ENCODE assay signal across 9 mouse cellular contexts in the genomic region with DNA sequence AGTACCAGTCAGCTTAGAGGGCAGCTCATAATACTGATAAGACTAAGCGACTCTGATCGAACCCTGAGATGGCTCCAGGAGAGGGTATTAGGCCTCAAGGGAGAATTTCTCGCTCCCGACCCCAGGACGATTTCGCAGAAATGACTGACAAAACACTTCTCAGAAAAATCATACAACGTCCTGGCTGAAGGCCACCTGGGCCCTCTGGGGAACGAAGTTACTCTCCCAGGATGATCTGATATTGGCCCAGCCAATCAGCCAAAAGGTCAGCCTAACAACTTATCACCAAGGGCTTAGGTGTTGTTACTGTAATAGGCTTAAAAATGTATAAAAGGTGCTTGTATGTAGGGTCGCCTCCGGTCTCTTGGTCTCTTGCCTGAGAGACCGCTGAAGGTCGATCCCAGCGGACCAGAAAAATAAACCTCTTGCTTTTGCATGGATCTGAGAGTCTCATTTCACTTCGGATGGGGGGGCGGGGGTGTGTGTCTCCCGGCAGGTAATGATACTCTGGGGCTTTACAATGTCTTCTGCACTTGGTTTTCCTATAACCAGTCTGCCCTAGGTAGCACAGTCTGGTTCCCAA. TPM values are rescaled to one million over a fixed set of nuclear protein-coding genes. Genes with fewer than 3 reads are reported as not detected.
DNase-seq lines count a peak whose midpoint lies in the region; ATAC-seq lines count a peak whose summit lies in the region.
"Had no signal": no experiment of that assay in that cellular context is flagged by ENCODE, and none has a peak within 500 bp of the region (broad histone marks: within the 10 kb centered on the region; RNA-seq: fewer than 3 reads in every experiment).

No protein-coding gene starts in this region.

- no peak overlapping the region for H3K27ac ChIP-seq in heart, embryonic 11.5 days (ENCODE audit: low read depth, low read length)
- no peak overlapping the region for H3K27ac ChIP-seq in midbrain, embryonic 13.5 days
- no peak overlapping the region for H3K27ac ChIP-seq in midbrain, embryonic 10.5 days (replicated peaks)
- no peak overlapping the region for H3K27ac ChIP-seq in forebrain, embryonic 14.5 days (ENCODE audit: low read depth, low read length)
- H3K27ac ChIP-seq in neural tube, embryonic 15.5 days (replicated peaks): peak overlapping the region; percentile 95; the same call in 1 of the 2 replicates

- WGBS in heart, embryonic 11.5 days (ENCODE audit: insufficient replicate concordance): 91% methylated on average over 16 of the region's 16 CpGs
- WGBS in midbrain, embryonic 13.5 days: 94% methylated on average over 16 of the region's 16 CpGs
- WGBS in midbrain, embryonic 10.5 days: 94% methylated on average over 16 of the region's 16 CpGs
- 95% methylated on average over 16 of the region's 16 CpGs for WGBS in forebrain, embryonic 14.5 days
- WGBS in neural tube, embryonic 15.5 days: 95% methylated on average over 16 of the region's 16 CpGs

- no peak overlapping the region for H3K4me3 ChIP-seq in heart, embryonic 11.5 days (ENCODE audit: low read depth, low read length)
- peak overlapping the region; percentile 74; the same call in 1 of the 2 replicates for H3K4me3 ChIP-seq in midbrain, embryonic 13.5 days (replicated peaks)
- no peak overlapping the region for H3K4me3 ChIP-seq in midbrain, embryonic 10.5 days
- H3K4me3 ChIP-seq in forebrain, embryonic 14.5 days (ENCODE audit: low read depth, low read length): no peak overlapping the region
- peak overlapping the region; percentile 86; the same call in 1 of the 2 replicates for H3K4me3 ChIP-seq in neural tube, embryonic 15.5 days (replicated peaks)

- peak overlapping the region; percentile 73; the same call in 1 of the 2 replicates for H3K4me2 ChIP-seq in heart, embryonic 11.5 days
- peak overlapping the region; percentile 60 for H3K4me2 ChIP-seq in midbrain, embryonic 13.5 days (replicated peaks)
- peak overlapping the region; percentile 58; the same call in 1 of the 2 replicates for H3K4me2 ChIP-seq in forebrain, embryonic 14.5 days (ENCODE audit: low read length)
- H3K4me2 ChIP-seq in neural tube, embryonic 15.5 days: peak overlapping the region; percentile 68

- H3K9ac ChIP-seq in heart, embryonic 11.5 days (ENCODE audit: low read depth, low read length): no peak overlapping the region
- peak overlapping the region; percentile 97 for H3K9ac ChIP-seq in midbrain, embryonic 13.5 days (replicated peaks)
- H3K9ac ChIP-seq in forebrain, embryonic 14.5 days (ENCODE audit: low read length): 0 out of 2 replicates have a peak overlapping the region, but pooled peaks have one; percentile 59
- H3K9ac ChIP-seq in neural tube, embryonic 15.5 days (replicated peaks): no peak overlapping the region

- ATAC-seq in heart, embryonic 11.5 days (replicated peaks; ENCODE audit: insufficient number of reproducible peaks, low FRiP score, low TSS enrichment): no peak
- ATAC-seq in midbrain, embryonic 13.5 days: no peak
- no peak for ATAC-seq in forebrain, embryonic 14.5 days
- no peak for ATAC-seq in neural tube, embryonic 15.5 days (ENCODE audit: low FRiP score)

- H3K27me3 ChIP-seq in heart, embryonic 11.5 days (ENCODE audit: control insufficient read depth, insufficient read depth, low read length): no peaks in the 10 kb centered on the region
- H3K27me3 ChIP-seq in midbrain, embryonic 13.5 days: no peaks in the 10 kb centered on the region
- H3K27me3 ChIP-seq in midbrain, embryonic 10.5 days (ENCODE audit: low read depth, poor library complexity, severe bottlenecking): no peaks in the 10 kb centered on the region
- H3K27me3 ChIP-seq in forebrain, embryonic 14.5 days (replicated peaks; ENCODE audit: control insufficient read depth, insufficient read depth, low read length): no peaks in the 10 kb centered on the region
- no peaks in the 10 kb centered on the region for H3K27me3 ChIP-seq in neural tube, embryonic 15.5 days (replicated peaks)

- H3K36me3 ChIP-seq in heart, embryonic 11.5 days (ENCODE audit: control insufficient read depth, insufficient read depth, low read length): 0 out of 2 replicates have a peak, but pooled peaks cover 2% of the 10 kb centered on the region
- H3K36me3 ChIP-seq in midbrain, embryonic 13.5 days: no peaks in the 10 kb centered on the region
- H3K36me3 ChIP-seq in midbrain, embryonic 10.5 days: peaks cover 6% of the 10 kb centered on the region
- H3K36me3 ChIP-seq in forebrain, embryonic 14.5 days (ENCODE audit: control insufficient read depth, insufficient read depth, low read length): no peaks in the 10 kb centered on the region
- no peaks in the 10 kb centered on the region for H3K36me3 ChIP-seq in neural tube, embryonic 15.5 days

- no peak for DNase-seq in heart, postnatal 4 days
- DNase-seq in midbrain, embryonic 10.5 days (ENCODE audit: low spot score): no peak
- DNase-seq in forebrain, embryonic 14.5 days (ENCODE audit: low spot score): no peak
- DNase-seq in thymus, postnatal 25 days: no peak
- no peak for DNase-seq in spleen, postnatal 36 days (ENCODE audit: low spot score in 2 of 2)

- peaks cover 5% of the 10 kb centered on the region for H3K4me1 ChIP-seq in heart, embryonic 11.5 days (ENCODE audit: control insufficient read depth, insufficient read depth, low read length)
- peaks cover 24% of the 10 kb centered on the region for H3K4me1 ChIP-seq in midbrain, embryonic 13.5 days (replicated peaks)
- peaks cover 18% of the 10 kb centered on the region for H3K4me1 ChIP-seq in midbrain, embryonic 10.5 days
- H3K4me1 ChIP-seq in forebrain, embryonic 14.5 days (ENCODE audit: control insufficient read depth, insufficient read depth, low read length): peaks cover 10% of the 10 kb centered on the region
- peaks cover 28% of the 10 kb centered on the region for H3K4me1 ChIP-seq in neural tube, embryonic 15.5 days

- no peaks in the 10 kb centered on the region for H3K9me3 ChIP-seq in heart, embryonic 11.5 days (replicated peaks; ENCODE audit: control insufficient read depth, low read length)
- no peaks in the 10 kb centered on the region for H3K9me3 ChIP-seq in midbrain, embryonic 13.5 days
- no peaks in the 10 kb centered on the region for H3K9me3 ChIP-seq in midbrain, embryonic 10.5 days (replicated peaks)
- H3K9me3 ChIP-seq in forebrain, embryonic 14.5 days (replicated peaks; ENCODE audit: control insufficient read depth, low read length): no peaks in the 10 kb centered on the region
- no peaks in the 10 kb centered on the region for H3K9me3 ChIP-seq in neural tube, embryonic 15.5 days (replicated peaks)

RNA-seq across cellular contexts. Expression of a gene that starts 0.9 kb away (rescaled TPM):
- polyA plus RNA-seq in heart, embryonic 11.5 days (2014; fragmentation: Nextera tagmentation; extraction: Ambion mirVana): 24.8 and 28.0 TPM in 2 replicates
- total RNA-seq in heart, postnatal 4 days (2021): 10 to 100 TPM; 21.0 to 25.7 TPM
- polyA plus RNA-seq in midbrain, embryonic 13.5 days (2015; fragmentation: Nextera tagmentation; extraction: Ambion mirVana): 119 and 126 TPM in 2 replicates
- polyA plus RNA-seq in midbrain, embryonic 10.5 days (2016; fragmentation: Nextera tagmentation; extraction: Ambion mirVana): 50.2 and 59.7 TPM in 2 replicates
- polyA plus RNA-seq in forebrain, embryonic 14.5 days (2014; fragmentation: Nextera tagmentation; extraction: Ambion mirVana): 105 and 121 TPM in 2 replicates
- polyA plus RNA-seq in neural tube, embryonic 15.5 days (2015; fragmentation: Nextera tagmentation; extraction: Ambion mirVana): 82.0 and 106 TPM in 2 replicates

RNA-seq across cellular contexts. Expression of a gene that starts 49.8 kb away (rescaled TPM):
- 13.8 and 17.9 TPM in 2 replicates for polyA plus RNA-seq in heart, embryonic 11.5 days (2014; fragmentation: Nextera tagmentation; extraction: Ambion mirVana)
- total RNA-seq in heart, postnatal 4 days (2021): 10 to 100 TPM; 12.2 to 15.7 TPM
- 6.4 and 6.9 TPM in 2 replicates for polyA plus RNA-seq in midbrain, embryonic 13.5 days (2015; fragmentation: Nextera tagmentation; extraction: Ambion mirVana)
- polyA plus RNA-seq in midbrain, embryonic 10.5 days (2016; fragmentation: Nextera tagmentation; extraction: Ambion mirVana): 9.8 and 9.9 TPM in 2 replicates
- polyA plus RNA-seq in forebrain, embryonic 14.5 days (2014; fragmentation: Nextera tagmentation; extraction: Ambion mirVana): 4.3 and 7.0 TPM in 2 replicates
- polyA plus RNA-seq in neural tube, embryonic 15.5 days (2015; fragmentation: Nextera tagmentation; extraction: Ambion mirVana): 7.6 and 9.8 TPM in 2 replicates

RNA-seq across cellular contexts. Expression of a gene that starts 59.5 kb away (rescaled TPM):
- not detected in 2 replicates for polyA plus RNA-seq in heart, embryonic 11.5 days (2014; fragmentation: Nextera tagmentation; extraction: Ambion mirVana)
- not detected for total RNA-seq in heart, postnatal 4 days (2021)
- not detected in 2 replicates for polyA plus RNA-seq in midbrain, embryonic 13.5 days (2015; fragmentation: Nextera tagmentation; extraction: Ambion mirVana)
- not detected in 2 replicates for polyA plus RNA-seq in midbrain, embryonic 10.5 days (2016; fragmentation: Nextera tagmentation; extraction: Ambion mirVana)
- polyA plus RNA-seq in forebrain, embryonic 14.5 days (2014; fragmentation: Nextera tagmentation; extraction: Ambion mirVana): not detected in 2 replicates
- not detected in 2 replicates for polyA plus RNA-seq in neural tube, embryonic 15.5 days (2015; fragmentation: Nextera tagmentation; extraction: Ambion mirVana)
- total RNA-seq: left cerebral cortex, postnatal 10 days had no signal

Comparison
In these comparisons a context has a peak if more than half of its experiments do, and no peak if none do; other contexts are left out.
1. H3K4me3 ChIP-seq: peak in midbrain, embryonic 13.5 days (single experiment) and neural tube, embryonic 15.5 days (single experiment); none in heart, embryonic 11.5 days (single experiment), midbrain, embryonic 10.5 days (single experiment) and forebrain, embryonic 14.5 days (single experiment).
2. H3K9ac ChIP-seq: peak in midbrain, embryonic 13.5 days (single experiment) and forebrain, embryonic 14.5 days (single experiment); none in heart, embryonic 11.5 days (single experiment) and neural tube, embryonic 15.5 days (single experiment).
3. Peak in every context shown above with its lines, with median percentiles within 50 percentile points of each other: H3K4me2 ChIP-seq.